Mouse (Mus musculus): ENCODE data around the gene Ccn5.

DNA sequence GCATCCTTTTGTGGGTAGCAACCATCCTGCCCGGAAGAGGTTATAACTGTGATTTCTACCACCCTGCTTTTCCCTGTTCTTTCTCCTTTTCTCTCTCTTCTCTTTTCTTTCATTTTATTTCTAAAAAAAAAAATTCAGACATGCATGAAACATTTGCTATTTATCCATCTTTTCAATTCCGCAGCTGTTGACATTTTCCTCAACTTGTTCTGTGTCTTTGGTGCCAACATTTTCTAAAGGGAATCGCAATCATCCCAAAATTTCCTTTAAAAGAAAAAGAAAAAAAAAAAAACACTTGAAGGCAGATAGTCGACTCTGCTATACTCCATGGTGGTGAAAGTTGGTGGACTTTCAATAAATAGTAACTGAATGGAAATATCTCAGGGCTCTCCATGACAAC is 11.5 kb upstream of the Ccn5 start:
- no peak for TF ChIP-seq EP300 (optimal IDR thresholded peaks at IDR 0.05)
- TF ChIP-seq CTCF (IDR thresholded peaks at IDR 0.05; ENCODE audit: low read depth), result no peak

All from stomach, postnatal 0 days (tissue).